Mouse (Mus musculus) left cerebral cortex, postnatal 14 days (tissue): ENCODE measurements around the gene Gstp2. TPM values are rescaled to one million over a fixed set of nuclear protein-coding genes. Genes with fewer than 3 reads are reported as not detected.
A peak's percentile ranks its signal among the peaks of the same experiment; 100 is the strongest.

Experiments
- DNase-seq, 2 experiments: peaks; one replicate each; pipeline ENCODE4 v3.0.0; 2021 to 2022; ENCODE audit warnings: low spot score in 2 of 2, mixed read lengths in 1 of 2
- intact Hi-C: fragments of 180-260 bp; cut with DNase I; formaldehyde crosslinking; loops from one replicate; pipeline ENCODE4 v1.15.1; 2025
- long read RNA-seq, 2 experiments: library from polyadenylated mRNA; stranded (forward); transcript quantifications; one replicate each; pipeline ENCODE4 v2.0.0; 2021
- total RNA-seq, 2 experiments: library from RNA; stranded (reverse); gene quantifications; 2 replicates each; pipeline ENCODE4 v1.2.3; 2021

Gene Gstp2
- 10 to 100 TPM; 22.3 to 24.3 TPM for total RNA-seq
- long read RNA-seq, experiment 1, partial matches to known transcripts = 1 of 4 reads
- long read RNA-seq, experiment 1, other reads (novel, unspliced or antisense) = 2 of 4 reads
- long read RNA-seq, experiment 2, partial matches to known transcripts = 0 of 2 reads
- long read RNA-seq, experiment 2, other reads (novel, unspliced or antisense) = 2 of 2 reads

GRCm38 (mm10) chr19:4045966-4046865 lies at the start of gene Gstp2:
Gene Gstp2 (minus strand): TSS chr19:4046023.
- intact Hi-C loops = loop anchor here (5.0 kb wide), 1 partner anchor 51 kb away; the partner anchor contains the start of genes Cdk2ap2 and Pitpnm1
- peak; percentile 80 to 93 for DNase-seq

GRCm38 (mm10) chr19:4094774-4095303 lies 49.0 kb upstream of the Gstp2 start:
- peak in 1 of 2 experiments; percentile 26 for DNase-seq
- intact Hi-C loops = loop anchor here (5.0 kb wide), 1 partner anchor 48 kb away; the partner anchor contains the start of gene Gstp2

GRCm38 (mm10) chr19:4094348-4094747 lies 48.5 kb upstream of the Gstp2 start:
- intact Hi-C loops = no loop called here

GRCm38 (mm10) chr19:4093772-4094171 lies 47.9 kb upstream of the Gstp2 start:
- no peak for DNase-seq
- intact Hi-C loops = no loop called here

More at GRCm38 (mm10) chr19:4094348-4094747, 48.5 kb upstream of the Gstp2 start:
- no peak for DNase-seq

GRCm38 (mm10) chr19:4092750-4093149 lies 46.9 kb upstream of the Gstp2 start:
- DNase-seq = no peak
- intact Hi-C loops = no loop called here

GRCm38 (mm10) chr19:4091383-4091782 lies 45.6 kb upstream of the Gstp2 start:
- DNase-seq = no peak
- intact Hi-C loops = no loop called here

GRCm38 (mm10) chr19:4090446-4090845 lies 44.6 kb upstream of the Gstp2 start:
- intact Hi-C loops = no loop called here
- no peak for DNase-seq

- intact Hi-C loops = loop anchor here (5.0 to 10.0 kb wide), 2 partner anchors 37 to 134 kb away; partner anchors contain the start of gene Aldh3b3
- DNase-seq = no peak
These were observed 43.3 kb upstream of the Gstp2 start for GRCm38 (mm10) chr19:4089128-4089527.

GRCm38 (mm10) chr19:4088146-4088545 lies 42.3 kb upstream of the Gstp2 start:
- DNase-seq = no peak
- intact Hi-C loops = loop anchor here (5.0 to 10.0 kb wide), 2 partner anchors 36 to 133 kb away; partner anchors contain the start of gene Aldh3b3

GRCm38 (mm10) chr19:4087090-4087489 lies 41.3 kb upstream of the Gstp2 start:
- intact Hi-C loops = loop anchor here (5.0 to 10.0 kb wide), 2 partner anchors 35 to 132 kb away; partner anchors contain the start of gene Aldh3b3
- DNase-seq = no peak

- intact Hi-C loops = loop anchor here (5.0 to 10.0 kb wide), 2 partner anchors 34 to 131 kb away; partner anchors contain the start of gene Aldh3b3
- DNase-seq = no peak
These were observed 40.3 kb upstream of the Gstp2 start for GRCm38 (mm10) chr19:4086156-4086555.

- intact Hi-C loops = loop anchor here (5.0 to 10.0 kb wide), 2 partner anchors 33 to 130 kb away; partner anchors contain the start of gene Aldh3b3
- DNase-seq = no peak
These were observed 39.2 kb upstream of the Gstp2 start for GRCm38 (mm10) chr19:4084984-4085383.

GRCm38 (mm10) chr19:4083826-4084225 lies 38.0 kb upstream of the Gstp2 start:
- intact Hi-C loops = loop anchor here (10.0 kb wide), 1 partner anchor 129 kb away; the partner anchor contains the start of gene Aldh3b3
- DNase-seq = no peak

- DNase-seq = no peak
- intact Hi-C loops = loop anchor here (10.0 kb wide), 1 partner anchor 129 kb away; the partner anchor contains the start of gene Aldh3b3
These were observed 37.5 kb upstream of the Gstp2 start for GRCm38 (mm10) chr19:4083316-4083715.

GRCm38 (mm10) chr19:4082219-4082965 lies 36.6 kb upstream of the Gstp2 start:
- DNase-seq = no peak
- intact Hi-C loops = loop anchor here (10.0 kb wide), 1 partner anchor 128 kb away; the partner anchor contains the start of gene Aldh3b3

- DNase-seq = no peak
- intact Hi-C loops = loop anchor here (10.0 kb wide), 1 partner anchor 127 kb away; the partner anchor contains the start of gene Aldh3b3
These were observed 35.6 kb upstream of the Gstp2 start, which contains the start of gene Cabp2 for GRCm38 (mm10) chr19:4081394-4081793. Gene Cabp2 (plus strand): TSS chr19:4081578.

- no peak for DNase-seq
- intact Hi-C loops = loop anchor here (10.0 kb wide), 1 partner anchor 126 kb away; the partner anchor contains the start of gene Aldh3b3
These were observed 34.7 kb upstream of the Gstp2 start for GRCm38 (mm10) chr19:4080511-4081009.

GRCm38 (mm10) chr19:4079594-4079993 lies 33.8 kb upstream of the Gstp2 start:
- DNase-seq = no peak

More at GRCm38 (mm10) chr19:4079594-4079993, 33.8 kb upstream of the Gstp2 start:
- intact Hi-C loops = no loop called here
